Mouse (Mus musculus) neutrophil, adult 83 days (primary cell): ENCODE measurements around the gene Rcl1. TPM values are rescaled to one million over a fixed set of nuclear protein-coding genes. Genes with fewer than 3 reads are reported as not detected.

ENCODE experiments used
- total RNA-seq, 2 experiments: library from RNA; stranded (reverse); gene quantifications; one replicate each; pipeline ENCODE4 v1.2.4; 2023

Gene Rcl1
- total RNA-seq, result 1 to 10 TPM; 5.2 to 7.2 TPM

DNA sequence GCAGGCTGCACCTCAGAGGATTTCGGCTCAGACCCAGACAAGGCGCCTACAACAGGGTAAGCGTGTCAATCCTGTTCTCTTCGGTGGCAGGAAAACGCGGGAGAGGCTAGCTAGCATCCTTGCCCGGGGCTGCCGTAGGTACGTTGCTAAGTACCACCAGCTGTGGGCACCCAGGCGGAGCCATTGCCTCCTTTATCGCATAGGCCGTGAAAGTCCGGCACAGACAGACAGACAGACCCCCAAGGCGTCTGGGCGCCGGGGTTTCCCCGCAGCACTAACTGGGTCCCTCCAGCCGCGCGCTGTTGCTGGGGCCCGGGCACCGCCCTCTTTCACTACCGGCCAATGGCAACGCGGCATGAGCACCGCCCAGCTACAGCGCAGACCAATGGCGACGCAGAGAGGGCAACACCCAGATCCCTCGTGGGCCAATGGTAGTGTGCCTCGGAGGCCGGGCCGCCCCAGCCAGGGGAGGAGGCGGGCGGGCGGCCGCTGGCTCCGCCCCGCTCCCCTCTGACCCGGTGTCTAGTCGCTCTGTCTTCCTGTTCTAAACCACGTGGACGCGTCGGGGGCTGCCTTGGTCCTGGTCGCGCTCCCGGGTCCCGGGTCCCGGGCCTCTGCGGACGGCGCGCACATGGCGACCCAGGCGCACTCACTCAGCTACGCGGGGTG, at the start of gene Rcl1:
Gene Rcl1, plus strand, starts transcription at position 502 of the 669 bp plus-strand sequence.

Other genes starting within 250 kb of the Rcl1 start
- 1 to 10 TPM; 6.1 to 6.7 TPM for gene Plpp6, start 137.4 kb upstream of the Rcl1 start, total RNA-seq
- gene 4430402I18Rik, start 133.6 kb upstream of the Rcl1 start, total RNA-seq, result not detected
- gene Cdc37l1, start 111.0 kb upstream of the Rcl1 start, total RNA-seq, result 10 to 100 TPM; 31.8 to 35.3 TPM
- gene Ak3, start 53.4 kb upstream of the Rcl1 start, total RNA-seq, result 10 to 100 TPM; 11.9 to 12.8 TPM
- gene Jak2, start 150.5 kb downstream of the Rcl1 start, total RNA-seq, result 10 to 100 TPM; 44.3 to 48.6 TPM
- not detected for gene Insl6, start 224.0 kb downstream of the Rcl1 start, total RNA-seq
- gene Rln1, start 233.3 kb downstream of the Rcl1 start, total RNA-seq, result not detected